Mouse (Mus musculus) embryonic stem cell, embryonic (primary cell): ENCODE measurements at regions not wholly inside any gene's neighbourhood (a gene's known extent, or its start where the extent isn't known, plus 50 kb on each side); places are given as distances from the start of the nearest gene placed in this dataset.

Experiments used
- CTCF ChIA-PET, 4 experiments: fragments of 300-600 bp in 2 of 4; fragments of 350-600 bp in 2 of 4; sonication (Branson Sonifier 250); formaldehyde crosslinking; loops; one replicate each; lab custom pipeline; 2022; ENCODE audit warnings: inconsistent platforms in 2 of 4; lab: Charles Lee
- POLR2A ChIA-PET, 4 experiments: fragments of 300-600 bp in 2 of 4; fragments of 350-600 bp in 2 of 4; sonication (Branson Sonifier 250); formaldehyde crosslinking; loops; one replicate each; lab custom pipeline; 2022; ENCODE audit warnings: antibody characterized with exemption in 4 of 4, inconsistent platforms in 1 of 4; lab: Charles Lee

DNA sequence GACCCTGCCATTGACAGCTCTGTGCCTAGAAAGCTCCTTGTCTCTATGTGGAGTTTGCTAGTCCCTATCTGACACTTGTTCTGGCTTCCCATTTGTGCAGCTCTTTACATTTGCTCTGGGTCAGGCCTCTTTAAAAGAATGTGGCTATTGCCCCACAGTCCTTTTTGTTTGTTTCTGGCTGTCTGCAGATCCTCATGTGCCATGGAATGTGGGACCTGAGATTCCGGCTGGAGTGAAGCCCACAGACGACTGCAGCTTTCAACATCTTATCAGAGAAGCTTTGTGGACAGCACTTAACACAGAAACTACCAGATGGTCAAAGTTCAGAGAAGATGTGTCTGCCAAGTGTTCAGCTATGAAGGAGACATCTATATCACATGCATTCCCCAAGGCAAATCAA is 309.7 kb upstream of the Egfl6 start:
- ChIA-PET CTCF (no interaction called here), POLR2A (interaction anchor here in 1 of 4 experiments (0.6 kb wide), 1 partner anchor 273 kb away, joined by 4 read pairs; no protein-coding TSS in a partner anchor)

DNA sequence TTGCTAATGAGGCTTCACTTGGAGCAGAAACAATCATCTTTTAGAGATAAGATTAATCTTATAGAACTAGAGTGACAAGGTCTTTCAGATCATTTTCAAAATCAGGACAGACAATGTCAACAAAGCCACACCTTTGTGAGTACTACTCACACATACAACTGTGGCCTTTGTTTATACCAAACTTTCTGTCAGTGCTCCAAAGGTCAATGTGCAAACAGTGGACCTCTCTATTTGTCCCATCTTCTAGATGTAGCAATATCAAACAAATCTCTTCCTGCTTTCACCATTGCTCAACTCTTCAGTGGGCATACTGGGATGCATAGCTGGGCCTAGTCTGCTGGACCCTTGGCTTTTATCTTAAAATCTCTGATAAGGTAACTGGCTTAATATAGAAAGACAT is 300.9 kb upstream of the Egfl6 start:
- ChIA-PET CTCF (interaction anchor here in 1 of 4 experiments (0.8 kb wide), 1 partner anchor 349 kb away, joined by 3 read pairs; no protein-coding TSS in a partner anchor), POLR2A (no interaction called here)

DNA sequence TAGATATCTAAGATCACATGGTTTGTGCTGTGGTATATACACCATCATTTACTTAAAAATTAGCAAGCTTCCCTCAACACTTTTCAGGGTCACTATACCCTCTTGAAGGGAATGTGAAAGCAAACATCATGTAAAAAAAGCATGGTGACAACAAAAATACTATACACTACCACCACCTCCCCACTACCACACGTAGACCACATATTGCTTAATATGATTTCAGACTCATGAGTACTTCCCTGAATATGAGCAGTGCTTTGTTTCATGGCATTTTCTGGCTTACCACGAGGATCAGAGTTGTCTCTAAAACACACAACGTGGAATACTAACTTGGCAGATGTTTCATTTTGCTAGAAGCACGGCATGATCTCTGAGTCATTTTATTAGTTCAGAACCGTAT is 284.0 kb upstream of the Egfl6 start:
- POLR2A ChIA-PET, result no interaction called here
- CTCF ChIA-PET, result interaction anchor here in 1 of 4 experiments (0.6 kb wide), 1 partner anchor 454 kb away, joined by 3 read pairs; no protein-coding TSS in a partner anchor

DNA sequence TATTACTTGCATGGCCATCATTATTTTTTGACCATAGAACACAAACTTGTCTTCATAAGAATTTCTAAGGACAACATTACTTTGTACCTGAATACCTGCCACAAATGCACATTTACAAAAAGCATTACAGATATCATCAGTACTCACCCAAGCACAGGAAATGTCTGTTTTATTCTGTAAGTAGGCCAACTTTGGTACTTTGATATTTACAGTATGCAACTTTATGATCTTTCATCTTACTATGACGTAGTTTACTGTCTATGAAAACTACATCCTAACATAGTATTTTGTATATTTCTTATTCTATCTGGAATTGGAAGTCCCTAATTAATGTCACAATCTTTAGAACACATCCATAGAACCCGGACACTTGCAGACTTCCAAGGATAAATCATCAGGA is 282.2 kb upstream of the Egfl6 start:
- ChIA-PET CTCF (no interaction called here), POLR2A (no interaction called here)
